Mouse (Mus musculus): ENCODE results near the gene Micu2. TPM values are rescaled to one million over a fixed set of nuclear protein-coding genes. Genes with fewer than 3 reads are reported as not detected.
A peak's percentile ranks its signal among the peaks of the same experiment; 100 is the strongest.
"Not testable (repeated sequence)": the region's sequence is repeated elsewhere in the genome, so short reads cannot be mapped to it uniquely, and the experiment has no call there.

Gene Micu2
- total RNA-seq, 4 experiments from 2014 or later: 76.3 to 95.8 (median 84.0) TPM

DNA sequence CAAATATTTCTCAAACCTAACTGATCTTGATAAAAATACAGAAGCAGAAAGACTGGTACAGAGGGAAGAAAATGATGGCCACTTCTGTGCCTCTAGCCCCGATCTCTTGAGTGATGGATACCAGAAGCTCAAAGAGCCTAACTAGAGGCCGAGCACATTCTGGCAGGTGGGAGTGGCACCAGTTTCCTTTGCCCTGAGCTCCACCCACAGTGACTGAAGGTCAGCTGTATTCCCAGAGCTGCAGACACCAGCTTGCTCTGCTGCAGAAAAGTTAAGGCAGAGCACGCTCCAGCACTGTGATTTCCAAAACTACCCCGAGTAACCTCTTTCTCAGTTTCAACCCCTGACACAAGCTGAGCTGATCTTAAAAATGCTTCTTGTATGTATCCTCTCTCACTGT lies 37.2 kb downstream of the Micu2 start:
- DNase-seq (ENCODE audit: low spot score): no peak

DNA sequence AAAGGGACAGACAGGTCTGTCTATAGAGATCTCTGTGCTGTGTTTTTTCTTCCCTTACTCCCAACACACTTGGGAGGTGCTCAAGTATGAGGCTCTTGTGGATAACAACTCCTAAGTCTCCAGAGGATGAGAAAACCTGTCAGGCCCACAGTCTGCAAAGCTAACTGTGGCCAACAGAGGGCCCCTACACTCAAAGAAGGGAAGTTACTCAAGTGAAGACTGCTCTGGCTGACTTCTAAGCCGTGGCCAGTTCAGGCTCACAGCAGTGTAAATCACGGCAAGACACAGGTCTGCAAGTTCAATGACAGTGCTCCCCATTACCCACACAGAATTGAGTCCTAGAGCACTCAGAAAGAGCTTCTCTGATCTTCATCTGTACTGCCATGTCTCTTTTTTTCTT lies 48.0 kb downstream of the Micu2 start:
- DNase-seq (ENCODE audit: low spot score): no peak

DNA sequence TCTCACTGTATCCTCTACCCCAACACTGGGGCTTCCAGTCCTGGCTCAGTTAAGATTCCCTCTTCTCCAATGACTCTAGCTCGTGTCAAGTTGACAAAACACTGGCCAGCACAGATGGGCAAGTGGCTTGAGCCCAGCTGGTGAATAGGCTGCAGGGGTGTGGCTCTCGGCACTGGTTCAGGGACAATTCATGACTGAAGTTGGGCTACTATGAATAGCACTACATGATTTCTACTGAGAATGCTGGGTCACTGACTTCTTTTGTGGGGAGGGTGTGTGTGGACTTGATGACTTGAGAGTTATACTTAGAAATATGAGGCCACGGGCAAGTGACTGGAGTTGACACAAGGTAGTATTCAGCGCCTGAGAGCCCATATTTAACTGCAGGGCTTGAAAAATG lies 53.2 kb downstream of the Micu2 start:
- peak; percentile 73 for DNase-seq (ENCODE audit: low spot score)

DNA sequence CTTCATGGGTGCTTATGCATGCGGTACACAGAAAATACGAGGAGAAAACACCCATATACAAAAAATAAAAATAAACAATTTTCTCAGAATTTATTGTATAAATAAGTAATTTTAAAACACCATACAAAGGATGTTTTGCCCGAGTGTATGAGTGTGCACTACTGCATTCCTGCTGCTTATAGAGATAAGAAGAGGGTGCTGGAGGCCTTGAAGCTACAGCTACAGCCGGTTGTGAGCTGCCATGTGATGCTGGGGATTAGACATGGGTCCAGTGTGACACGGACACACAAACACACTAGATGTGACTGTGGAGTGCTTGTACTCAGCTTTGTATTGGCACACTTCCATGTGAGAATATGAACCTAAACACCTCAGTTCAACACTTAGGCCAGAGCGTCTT lies 61.8 kb downstream of the Micu2 start:
- no peak for DNase-seq (ENCODE audit: low spot score)

DNA sequence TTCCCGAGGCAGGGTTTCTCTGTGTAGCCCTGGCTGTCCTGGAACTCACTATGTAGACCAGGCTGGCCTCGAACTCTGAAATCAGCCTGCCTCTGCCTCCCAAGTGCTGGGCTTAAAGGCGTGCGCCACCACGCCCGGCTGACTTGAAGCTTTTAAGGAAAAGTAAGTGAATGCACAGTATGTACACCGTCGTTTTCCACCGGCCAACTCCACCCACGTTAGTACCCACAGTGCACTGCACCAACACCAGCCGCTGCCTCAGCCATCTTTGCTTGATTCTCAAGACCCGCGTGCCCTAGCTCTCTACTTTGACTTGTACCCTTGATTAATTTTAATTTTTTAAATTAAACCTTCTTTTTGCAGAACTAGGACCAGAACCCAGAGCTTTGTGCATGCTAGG lies 64.4 kb downstream of the Micu2 start:
- no peak for DNase-seq (ENCODE audit: low spot score)

DNA sequence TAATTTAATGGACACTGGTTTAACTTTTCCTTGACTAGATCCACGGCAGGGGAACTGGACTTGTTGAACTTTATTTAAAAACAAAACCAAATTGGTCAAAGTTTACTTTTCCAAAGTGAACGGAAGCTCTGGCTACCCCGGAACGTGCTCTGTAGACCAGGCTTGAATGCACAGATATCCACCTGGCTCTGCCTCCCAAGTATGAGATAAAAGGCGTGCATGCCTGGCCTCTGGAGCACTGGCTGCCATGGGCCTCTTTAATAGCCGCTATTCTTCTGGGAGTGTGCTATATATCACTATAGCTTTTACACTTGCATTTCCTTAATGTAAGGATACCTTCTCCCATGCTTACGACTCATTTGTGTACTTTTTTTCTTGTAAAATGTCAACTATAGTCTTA lies 65.5 kb downstream of the Micu2 start:
- DNase-seq (ENCODE audit: low spot score): no peak

DNA sequence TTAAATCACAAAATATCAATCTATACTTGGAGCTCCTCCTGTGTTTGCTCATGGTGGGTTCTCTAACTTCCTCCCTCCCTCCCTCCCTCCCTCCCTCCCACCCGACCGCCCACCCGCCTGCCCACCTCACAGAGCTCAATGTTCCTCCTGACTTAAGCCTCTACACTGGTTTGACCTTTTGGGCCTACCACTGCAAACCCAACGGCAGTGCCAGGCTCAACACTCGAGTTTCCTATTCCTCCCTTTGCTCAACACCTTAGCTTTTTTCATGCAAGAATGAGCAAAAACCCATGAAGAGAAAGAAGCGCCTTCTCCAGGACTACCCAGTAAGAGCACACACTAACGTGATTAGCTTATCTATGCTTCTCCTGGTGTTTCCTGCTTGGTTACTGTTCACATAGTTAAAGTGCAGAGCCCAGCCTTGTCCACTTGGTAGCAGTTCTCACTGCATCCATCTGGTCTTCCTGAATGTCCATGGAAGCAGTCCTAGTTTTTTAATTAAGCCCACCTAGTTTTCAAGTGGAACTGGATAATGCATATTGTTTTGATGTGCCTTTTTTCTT lies 66.1 kb downstream of the Micu2 start:
- DNase-seq (ENCODE audit: low spot score): no peak

DNA sequence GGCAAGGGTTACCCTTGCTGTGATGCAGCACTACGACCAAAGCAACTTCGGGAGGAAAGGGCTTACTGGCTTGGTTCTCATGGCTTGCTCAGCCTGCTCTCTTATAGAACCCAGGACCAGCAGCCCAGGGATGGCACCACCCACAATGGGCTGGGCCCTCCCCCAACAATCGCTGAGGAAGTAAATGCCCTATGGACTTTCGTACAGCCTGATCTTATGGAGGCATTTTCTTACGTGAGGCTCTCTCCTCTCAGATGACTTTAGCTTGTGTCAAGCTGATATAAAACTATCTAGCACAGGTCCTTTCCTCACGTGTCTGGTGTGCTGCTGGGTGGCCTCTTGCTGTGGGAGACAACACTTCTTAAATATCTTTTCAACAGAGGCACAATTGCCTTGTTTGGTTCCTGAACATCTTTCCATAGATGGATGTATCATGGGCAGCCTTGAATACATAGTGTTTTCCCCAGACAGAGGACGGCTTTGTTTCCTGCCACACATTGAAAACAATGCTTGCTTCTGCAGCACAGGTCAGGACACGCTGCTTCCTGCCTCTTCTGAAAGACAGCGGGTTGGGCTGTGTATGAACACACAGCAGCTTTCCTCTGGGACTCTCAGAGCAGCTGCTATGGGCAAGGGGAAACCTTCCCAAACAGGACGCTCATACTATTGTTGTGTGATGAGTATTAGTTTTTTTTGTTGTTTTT lies 77.5 kb downstream of the Micu2 start:
- DNase-seq (ENCODE audit: low spot score): peak; percentile 65

DNA sequence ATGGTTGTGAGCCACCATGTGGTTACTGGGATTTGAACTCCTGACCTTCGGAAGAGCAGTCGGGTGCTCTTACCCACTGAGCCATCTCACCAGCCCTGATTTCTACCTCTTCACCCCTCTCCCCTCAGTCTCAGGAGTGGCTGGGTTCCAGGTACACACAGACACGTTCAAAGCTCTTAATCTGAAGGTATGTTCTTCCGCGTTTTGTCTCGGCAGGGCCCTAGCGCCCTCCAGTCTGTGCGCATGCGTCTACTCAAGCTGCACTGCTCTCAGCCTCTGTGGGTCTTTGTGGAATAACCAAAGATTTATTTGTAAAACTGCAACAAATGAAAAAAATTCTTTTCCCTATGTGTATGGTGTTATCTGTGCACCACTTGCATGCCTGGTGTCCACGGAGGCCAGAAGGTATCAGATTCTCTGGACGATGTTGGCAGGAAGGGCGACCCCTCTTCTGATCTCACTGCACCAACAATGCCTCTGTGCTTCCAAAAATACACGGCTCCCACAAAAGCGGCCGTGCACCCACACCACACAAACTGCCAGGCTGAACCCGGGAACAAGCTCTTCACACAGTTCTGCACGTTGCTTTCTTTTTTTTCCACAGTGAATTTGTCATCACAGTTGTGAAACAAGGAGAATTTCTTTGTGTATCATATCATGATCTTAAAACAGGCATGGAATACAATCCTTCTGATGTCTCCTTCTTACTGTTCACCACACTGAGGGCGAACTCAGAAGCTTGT lies 78.3 kb downstream of the Micu2 start:
- no peak for DNase-seq (ENCODE audit: low spot score)

DNA sequence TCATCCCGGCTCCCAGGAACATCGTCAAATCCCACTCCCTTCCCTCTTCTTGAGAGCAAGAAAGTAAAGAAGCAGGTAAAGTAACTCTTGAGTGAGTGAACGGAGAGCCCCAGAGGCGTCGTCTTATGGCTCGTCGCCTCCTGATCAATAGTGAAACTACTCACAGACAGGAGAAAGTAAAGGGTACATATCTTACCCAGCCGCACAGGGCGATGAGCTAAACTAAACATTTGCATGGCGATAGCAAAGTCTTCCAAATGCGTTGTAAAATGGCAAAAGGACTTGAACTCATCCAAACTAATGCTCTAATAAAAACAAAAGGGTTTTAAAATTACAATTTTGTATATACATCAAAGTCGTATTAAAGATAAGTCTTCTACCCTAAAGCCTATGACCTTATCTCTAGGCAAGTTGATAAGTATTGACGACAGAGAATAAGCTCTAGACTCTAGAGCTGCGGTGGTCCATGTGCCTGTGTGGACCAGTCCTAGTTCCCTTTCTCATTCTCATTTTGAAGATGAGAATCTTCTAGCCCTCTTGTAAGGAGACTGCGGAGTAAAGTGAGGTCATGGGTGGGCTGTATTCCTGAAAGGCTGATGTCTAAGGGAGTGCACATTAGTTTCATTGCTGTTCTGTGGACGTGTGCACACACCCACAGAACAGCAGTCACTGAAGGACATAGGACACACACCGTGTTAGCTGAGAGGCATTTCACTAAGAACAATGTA lies 79.8 kb downstream of the Micu2 start:
- DNase-seq (ENCODE audit: low spot score): no peak

DNA sequence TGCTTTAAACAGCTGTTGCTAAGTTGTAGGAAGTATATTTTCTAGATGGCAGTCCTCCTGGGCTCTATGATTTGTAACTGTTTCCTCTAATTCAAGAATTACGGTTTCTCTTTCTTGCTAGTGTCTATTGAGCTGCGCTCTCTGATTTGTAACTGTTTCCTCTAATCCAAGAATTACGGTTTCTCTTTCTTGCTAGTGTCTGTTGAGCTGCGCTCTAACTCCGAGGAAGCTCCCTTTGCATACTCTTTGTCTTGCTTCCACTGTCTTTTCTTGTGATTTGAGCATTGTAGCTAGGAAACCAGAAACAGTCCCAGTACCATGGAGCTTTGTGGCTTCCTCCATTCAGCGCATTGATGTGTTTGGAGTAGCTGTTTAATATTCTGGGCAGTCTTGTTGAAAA lies 83.7 kb downstream of the Micu2 start:
- DNase-seq (ENCODE audit: low spot score): no peak

DNA sequence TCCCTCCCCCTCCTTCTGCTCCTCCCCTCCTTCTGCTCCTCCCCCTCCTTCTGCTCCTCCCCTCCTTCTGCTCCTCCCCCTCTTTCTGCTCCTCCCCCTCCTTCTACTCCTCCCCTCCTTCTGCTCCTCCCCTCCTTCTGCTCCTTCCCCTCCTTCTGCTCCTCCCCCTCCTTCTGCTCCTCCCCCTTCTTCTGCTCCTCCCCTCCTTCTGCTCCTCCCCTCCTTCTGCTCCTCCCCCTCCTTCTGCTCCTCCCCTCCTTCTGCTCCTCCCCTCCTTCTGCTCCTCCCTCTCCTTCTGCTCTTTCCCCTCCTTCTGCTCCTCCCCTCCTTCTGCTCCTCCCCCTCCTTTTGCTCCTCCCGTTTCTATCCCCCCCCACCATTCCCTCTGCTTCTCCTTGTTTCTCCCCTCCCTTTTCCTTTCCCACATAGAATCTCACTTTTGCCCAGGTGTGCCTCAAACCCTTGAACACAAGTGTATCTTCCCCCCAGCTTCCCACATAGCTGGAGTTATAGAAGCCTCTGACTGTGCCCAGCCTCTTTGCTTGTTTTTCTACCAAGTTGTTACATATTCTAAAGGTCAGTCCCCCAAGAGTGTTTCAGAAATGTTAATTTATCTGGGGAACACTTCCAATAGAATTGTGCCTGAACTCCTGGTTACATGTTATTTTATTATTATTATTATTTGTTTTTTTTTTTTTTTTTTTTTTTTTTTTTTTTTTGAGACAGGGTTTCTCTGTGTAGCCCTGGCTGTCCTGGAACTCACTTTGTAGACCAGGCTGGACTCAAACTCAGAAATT lies 86.7 kb downstream of the Micu2 start:
- not testable (repeated sequence) for DNase-seq (ENCODE audit: low spot score)

DNA sequence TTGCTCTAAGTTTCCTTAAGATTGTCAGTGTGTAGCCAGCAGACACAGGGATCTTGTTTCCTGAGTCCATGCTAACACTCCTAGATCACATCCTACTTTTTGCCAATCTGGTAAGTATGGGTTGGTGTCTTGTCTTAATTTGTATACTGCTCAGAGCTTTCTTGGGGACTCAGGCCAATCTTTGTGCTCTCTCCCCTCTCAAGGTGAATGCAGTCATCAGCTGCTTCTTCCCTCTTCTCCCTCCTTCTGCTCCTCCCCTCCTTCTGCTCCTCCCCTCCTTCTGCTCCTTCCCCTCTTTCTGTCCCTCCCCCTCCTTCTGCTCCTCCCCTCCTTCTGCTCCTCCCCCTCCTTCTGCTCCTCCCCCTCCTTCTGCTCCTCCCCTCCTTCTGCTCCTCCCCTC lies 87.3 kb downstream of the Micu2 start:
- not testable (repeated sequence) for DNase-seq (ENCODE audit: low spot score)

DNA sequence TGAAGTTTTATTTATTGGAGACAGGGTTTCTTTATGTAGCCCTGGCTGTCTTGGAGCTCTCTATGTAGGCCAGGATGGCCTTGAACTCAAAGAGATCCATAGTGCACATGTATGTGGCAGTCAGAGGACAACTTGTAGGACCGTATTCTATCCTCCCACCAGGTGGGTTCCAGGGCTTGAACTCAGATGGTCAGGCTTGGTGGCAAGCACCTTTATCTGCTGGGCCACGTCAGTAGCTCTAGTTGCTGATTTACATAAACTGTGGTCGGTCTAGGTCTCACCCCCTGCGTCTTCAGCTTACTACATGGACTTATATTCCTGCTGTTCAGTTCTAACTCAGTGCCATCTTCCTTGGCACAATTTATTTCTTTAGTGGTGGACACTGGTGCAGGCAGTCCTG lies 87.7 kb downstream of the Micu2 start:
- no peak for DNase-seq (ENCODE audit: low spot score)

DNA sequence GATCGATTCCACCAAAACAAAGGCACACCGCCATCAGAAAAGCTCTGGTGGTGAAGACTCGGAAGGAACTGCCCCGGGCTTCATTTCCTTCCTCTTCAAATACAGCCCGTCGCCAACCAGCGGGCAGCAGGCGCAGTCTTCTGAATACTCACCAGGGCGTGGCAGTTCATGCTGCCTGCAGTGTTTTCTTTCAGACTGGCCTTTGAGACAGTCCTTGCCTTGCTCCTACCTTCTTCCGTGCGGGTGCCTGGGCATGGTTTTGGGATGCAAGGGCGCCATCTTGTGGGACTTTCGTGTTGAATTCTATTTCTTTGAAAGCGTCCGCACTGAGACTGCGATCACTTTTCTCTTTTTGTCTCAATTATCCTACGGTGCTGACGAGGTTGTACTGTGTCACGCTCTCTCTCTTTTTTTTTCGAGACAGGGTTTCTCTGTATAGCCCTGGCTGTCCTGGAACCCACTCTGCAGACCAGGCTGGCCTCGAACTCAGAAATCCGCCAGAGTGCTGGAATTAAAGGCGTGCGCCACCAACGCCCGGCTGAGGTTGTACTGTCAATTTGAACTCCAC lies 88.5 kb downstream of the Micu2 start:
- peak; percentile 87 for DNase-seq (ENCODE audit: low spot score)

DNA sequence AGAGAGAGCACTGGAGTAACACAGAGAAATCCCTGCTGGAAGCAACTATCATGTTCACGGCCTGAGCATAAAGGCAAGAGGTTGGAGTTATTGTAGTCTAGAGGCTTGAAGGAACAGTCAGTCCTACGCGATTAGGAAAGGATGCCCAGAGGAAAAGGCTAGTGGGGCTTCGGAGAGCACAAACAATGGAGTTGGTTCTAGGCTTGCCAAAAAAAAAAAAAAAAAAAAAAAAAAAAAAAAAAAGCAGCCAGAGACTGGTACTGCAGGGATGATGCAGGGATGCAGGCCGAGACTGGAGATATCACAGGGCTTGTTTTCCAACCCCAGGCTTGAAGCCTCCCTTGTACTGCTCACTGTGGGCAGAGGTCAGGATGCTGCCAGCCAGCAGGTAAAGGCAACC lies 89.8 kb downstream of the Micu2 start:
- no peak for DNase-seq (ENCODE audit: low spot score)

DNA sequence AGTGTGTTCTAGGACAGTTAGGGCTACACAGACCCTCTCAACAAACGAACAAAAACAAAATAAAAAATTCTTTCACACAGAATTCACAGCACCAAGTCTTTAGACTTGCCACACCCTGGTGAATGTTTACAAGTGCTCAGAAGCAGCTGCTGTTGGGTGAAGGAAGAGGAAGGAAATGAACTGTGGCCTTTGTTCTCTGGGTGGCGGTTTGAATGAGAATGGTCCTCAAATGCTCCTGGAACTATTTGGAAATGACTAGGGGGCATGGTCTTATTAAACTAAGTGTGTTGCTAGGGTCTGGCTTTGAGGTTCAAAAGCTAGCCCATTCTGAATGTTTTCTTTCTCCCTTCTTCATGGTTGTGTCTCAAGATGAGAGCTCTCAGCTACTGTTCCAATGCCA lies 90.6 kb downstream of the Micu2 start:
- peak; percentile 40 for DNase-seq (ENCODE audit: low spot score)

DNA sequence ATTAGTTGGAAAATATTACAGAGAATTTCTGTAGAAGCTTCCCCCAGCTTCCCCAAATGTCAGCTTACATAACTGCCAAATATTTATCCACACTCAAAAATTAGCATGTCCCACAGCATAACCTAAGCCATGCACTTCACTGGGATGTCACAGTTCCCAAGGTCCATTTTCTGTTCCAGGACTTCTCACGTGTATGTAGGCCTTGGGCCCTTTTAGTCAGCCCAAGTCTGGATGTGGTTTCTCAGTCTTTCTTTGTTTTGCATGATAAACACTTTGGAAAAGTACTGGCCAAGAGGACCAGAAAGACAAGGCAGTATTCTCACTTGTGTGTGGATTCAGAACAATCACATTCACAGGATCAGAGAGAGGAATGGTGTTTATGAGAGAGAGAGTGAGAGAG lies 97.1 kb downstream of the Micu2 start:
- DNase-seq (ENCODE audit: low spot score): no peak

DNA sequence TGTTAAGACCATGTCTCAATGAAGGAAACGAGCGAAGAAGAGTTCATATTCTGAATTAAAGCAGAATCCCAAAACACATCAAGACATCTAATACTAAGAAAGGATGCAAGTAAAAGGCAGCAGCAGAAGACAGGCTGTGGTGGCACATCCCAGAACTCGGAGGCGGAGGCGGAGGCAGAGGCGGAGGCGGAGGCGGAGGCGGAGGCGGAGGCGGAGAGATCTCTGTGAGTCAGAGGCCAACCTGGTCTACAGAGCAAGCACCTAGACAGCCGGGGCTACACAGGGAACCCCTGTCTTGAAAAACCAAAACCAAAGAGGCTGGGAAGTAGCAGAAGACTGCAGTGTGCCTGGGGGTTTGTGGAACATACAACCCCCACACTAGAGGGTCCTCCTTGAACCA lies 102.2 kb downstream of the Micu2 start:
- no peak for DNase-seq (ENCODE audit: low spot score)

DNA sequence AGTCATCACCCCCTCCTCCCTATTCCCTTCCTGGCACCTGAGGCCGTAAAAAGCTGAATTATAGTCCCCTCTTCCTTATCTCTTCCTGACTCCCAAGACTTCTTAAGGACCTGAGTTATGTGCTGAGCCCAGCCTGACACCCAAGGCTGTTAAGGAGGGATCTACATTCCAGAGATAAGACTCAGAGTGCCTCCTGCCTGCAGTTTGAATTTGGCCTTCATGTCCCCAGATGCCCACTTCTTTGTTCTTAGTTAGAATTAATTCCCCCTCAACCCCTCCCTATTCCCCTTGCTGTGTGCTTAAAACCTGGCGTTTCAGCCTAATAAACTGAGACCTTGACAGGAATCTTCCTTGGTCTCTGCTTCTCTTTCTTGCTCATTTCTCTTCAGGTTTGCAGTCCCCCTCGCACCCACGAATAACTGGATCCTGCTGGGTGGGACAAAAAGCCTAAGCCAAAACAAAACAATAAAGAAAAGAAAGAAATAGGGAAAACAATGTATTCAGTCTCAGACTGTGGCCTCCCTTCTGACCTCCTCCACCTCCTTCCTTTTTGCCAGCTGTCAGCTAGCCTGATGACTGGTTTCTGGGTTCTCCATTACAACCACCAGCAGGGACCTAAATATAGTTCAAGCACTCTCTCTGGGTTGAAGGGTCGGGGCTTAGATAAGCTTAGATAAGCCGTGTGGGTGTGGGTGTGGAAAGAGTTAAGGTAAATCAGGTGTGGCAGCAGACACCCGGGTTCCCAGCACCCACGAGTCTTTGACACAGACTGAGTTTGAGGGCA lies 102.8 kb downstream of the Micu2 start:
- DNase-seq (ENCODE audit: low spot score): not testable (repeated sequence)
